Mouse (Mus musculus) urinary bladder, postnatal 14 days (tissue): ENCODE data around the gene Cd47.

Experiments used
- DNase-seq: peaks from one replicate; pipeline ENCODE4 v3.0.0; 2021; ENCODE audit warnings: low spot score

The Cd47 gene

GRCm38 (mm10) chr16:49834130-49834693 is 33.9 kb downstream of the Cd47 start:
- no peak for DNase-seq

DNA sequence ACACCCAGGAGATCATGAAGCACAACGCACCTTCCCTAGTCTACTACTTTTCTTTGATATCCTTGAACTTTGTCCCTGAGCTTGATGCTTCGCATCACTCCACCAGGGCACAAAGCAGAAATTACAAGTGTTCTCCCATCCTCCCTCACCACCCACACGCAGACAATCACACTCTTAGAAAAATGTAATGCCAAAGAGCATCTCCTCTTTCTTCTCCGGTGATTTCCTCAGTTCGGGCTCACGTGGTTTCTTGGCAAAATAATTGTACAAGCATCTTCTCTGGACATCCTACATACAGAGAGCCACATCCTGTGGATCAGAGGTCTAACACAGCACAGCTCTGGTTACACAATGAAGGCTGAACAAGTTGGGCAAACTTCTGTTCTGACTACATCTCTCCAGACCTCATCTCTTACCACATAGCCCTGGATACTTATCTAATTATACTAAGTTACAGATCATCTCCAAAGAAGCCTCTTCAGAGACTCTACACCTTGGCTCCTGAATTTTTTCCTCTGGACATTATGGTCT is 36.4 kb downstream of the Cd47 start:
- no peak for DNase-seq

GRCm38 (mm10) chr16:49838923-49839322 is 38.6 kb downstream of the Cd47 start:
- no peak for DNase-seq

DNA sequence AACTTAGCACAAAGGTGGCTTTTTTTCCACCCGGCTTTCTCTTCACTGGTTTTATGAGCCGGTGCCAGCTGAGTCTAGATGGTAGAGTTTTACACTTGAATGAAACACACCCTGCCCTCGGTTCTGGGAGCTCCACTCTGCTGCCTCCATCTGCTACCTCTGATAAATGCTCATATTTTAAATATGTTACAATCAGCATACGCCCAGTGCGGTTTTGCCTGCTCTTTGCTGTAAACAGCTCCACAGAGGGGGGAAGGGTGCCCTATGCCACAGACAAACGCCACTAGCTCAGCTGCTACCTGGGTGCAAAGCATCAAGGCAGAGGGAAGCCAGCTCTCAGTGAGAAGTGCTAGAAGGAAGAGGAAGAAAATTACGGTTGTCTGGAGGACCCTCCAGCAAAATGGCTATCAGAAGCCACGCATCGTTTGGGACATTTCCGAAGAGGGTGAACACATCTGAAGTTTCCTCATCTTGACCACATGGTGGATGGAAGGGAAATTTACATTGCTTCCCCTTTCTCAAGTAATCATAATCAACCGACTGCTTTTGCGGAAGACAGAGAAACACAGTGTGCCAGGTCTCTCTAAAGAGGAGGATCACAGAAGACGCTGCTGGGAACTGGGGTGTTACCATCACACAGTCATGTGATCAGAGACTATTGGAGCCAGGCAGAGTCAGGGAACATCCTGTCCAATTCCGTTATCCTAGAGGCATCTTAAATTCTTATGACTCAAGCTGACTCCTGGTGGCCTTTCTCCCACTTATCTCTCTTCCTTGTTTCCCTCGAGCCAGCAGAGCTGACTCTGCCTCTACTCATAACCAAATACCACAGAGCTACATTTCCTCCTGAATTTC is 39.6 kb downstream of the Cd47 start:
- peak; percentile 33 for DNase-seq

- DNase-seq: no peak
These were observed 43.4 kb downstream of the Cd47 start for GRCm38 (mm10) chr16:49843723-49844122.

- DNase-seq: no peak
These were observed 47.1 kb downstream of the Cd47 start for GRCm38 (mm10) chr16:49847224-49848003.

- no peak for DNase-seq
These were observed 48.3 kb downstream of the Cd47 start for GRCm38 (mm10) chr16:49848651-49849050.

GRCm38 (mm10) chr16:49852940-49853339 is 52.6 kb downstream of the Cd47 start:
- no peak for DNase-seq

- DNase-seq: no peak
These were observed 53.3 kb downstream of the Cd47 start for GRCm38 (mm10) chr16:49853633-49854032.

DNA sequence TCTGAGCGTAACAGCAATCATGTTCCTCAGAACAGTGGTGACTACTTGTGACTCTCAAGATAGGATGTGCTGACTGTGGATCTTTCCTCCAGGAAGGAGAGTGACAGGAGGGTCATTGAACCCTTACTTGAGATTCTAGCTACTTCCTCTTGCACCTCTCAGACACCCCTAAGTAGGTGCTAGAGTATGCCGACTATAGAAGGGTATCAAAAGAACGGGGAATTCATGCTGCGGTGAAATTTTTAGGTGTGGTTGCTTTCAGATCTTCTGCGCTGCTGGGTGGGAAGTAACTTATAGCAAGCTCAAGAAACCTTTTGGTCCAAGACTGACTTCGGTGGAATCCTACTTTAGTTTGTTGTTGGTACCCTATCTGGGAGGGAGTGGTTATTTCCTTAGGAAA is 53.9 kb downstream of the Cd47 start:
- DNase-seq: no peak

- peak; percentile 94 for DNase-seq
These were observed 54.9 kb downstream of the Cd47 start for GRCm38 (mm10) chr16:49854931-49855835.

DNA sequence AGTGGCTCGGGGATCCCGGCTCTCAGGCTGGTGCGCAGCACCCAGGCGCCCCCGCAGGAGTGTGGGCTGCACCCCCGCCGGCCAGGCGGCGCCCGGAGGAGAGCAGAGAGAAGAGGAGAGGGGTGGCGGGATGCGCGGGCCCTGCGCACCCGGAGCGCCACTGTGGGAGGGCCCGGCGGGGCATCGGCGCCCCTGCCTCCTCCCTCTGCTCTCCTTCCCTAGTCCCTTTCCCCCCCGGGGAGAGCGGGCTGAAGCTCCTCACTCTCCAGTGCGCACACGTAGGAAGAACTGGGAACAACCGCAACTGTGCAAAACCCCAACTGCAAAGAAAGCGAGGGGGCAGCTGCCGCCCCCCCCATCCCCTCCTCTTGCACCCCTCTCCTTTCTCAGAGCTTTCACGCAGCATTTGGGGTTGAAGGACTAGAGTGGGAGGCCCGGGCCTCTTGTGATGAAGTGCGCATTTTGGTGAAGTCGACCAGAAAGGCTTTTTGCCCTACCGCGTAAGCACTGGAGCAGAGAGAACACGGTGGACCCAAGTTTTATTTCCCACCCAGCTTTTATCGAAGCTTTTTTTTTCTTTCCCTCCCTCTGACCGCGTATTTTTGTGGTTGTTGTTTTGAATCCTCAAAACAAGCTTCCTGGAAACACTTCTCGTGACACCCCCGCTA is 55.6 kb downstream of the Cd47 start:
- DNase-seq: no peak

GRCm38 (mm10) chr16:49856661-49857060 is 56.3 kb downstream of the Cd47 start:
- no peak for DNase-seq

DNA sequence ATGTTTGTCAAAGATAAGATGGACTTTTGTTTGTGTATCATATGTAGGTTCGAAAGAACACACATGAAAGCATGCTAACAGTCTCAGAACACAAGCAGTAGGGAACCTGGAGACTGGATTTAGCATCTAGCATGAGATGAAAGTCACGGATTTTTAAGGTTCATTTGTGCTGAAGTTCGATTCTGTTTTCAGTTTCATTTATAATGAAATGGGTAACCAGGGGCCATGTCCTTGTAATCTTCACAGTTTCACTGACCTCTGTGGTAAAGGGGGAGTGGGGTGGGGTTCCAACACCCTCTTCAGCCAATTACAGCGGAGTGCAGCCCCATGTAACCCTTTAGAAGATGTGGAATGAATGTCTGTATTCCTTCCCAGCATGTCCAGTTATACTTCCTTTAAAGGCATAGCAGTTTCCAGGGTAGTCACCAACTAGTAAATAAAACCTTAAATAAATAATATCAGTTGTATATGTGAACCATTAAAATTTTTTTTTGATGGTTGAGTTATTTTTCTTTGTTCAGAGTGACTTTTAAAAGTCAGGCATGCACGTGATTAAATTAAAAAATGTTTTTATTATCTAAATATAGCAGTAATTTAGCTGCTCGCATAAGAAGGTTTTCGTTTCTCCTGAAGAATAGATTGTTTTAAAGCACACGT is 57.3 kb downstream of the Cd47 start:
- no peak for DNase-seq

GRCm38 (mm10) chr16:49858161-49858906 is 58.0 kb downstream of the Cd47 start:
- DNase-seq: no peak

DNA sequence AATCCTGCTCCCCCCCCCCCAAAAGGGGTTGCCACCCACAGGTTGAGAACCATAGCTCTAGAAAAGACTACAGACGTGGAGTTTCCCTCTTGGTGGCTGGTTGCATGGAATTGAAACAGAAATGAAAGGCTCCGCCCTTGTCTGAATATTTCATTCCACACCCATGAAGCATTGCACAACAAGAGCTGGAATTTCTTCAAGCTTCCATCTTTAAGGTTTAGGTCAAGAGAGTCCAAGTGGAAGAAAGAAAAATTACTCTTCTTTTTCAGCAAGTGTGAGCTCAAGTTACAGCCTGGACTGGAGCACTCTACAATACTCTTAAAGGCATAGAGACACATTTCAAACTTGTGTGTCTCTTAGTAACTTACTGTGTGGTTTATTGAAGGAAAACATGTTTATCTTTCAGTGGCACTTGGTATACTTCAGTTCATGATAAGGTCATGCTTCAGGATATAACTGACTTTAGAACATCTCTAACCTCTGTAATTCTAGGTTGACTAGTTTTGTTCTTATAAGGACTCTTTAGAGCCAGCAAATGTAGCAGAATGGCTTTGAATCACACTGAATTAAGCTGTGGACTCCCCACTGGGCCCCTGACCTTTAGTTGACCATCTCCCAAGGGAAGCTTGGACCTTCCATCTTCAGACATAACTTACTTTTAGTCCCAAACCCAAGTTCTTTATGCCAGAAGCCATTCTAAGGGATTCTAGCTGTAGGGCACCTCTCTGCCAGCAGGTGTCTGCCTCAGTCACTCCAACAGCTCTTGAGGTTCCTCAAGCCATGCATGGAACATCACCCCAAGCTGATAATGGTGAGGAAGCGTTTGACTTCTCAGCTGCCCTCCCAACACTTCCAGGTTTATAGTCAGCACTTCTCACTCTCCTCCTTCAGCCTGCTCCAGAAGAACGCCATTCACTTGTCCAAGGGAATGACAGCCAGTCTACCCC is 58.8 kb downstream of the Cd47 start:
- peak; percentile 56 for DNase-seq

DNA sequence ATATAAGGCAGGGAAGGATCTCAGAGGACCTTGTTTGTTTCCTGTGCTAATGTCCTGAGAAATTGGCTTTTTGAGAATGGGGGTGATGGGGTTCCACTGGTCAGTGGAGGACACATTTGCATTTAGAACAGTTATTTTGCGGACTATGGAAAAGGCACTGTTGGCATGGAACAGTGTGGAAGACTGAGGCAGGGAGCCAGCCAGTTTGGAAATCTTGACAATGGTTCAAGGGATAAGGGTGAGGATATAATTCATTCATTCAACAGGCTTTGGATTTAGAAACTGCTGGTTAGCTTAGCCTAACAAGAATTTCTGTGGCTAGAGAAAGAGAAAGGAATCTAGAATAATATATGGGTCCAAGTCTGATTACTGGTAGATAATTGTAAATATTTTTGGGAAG is 61.7 kb downstream of the Cd47 start:
- no peak for DNase-seq

DNA sequence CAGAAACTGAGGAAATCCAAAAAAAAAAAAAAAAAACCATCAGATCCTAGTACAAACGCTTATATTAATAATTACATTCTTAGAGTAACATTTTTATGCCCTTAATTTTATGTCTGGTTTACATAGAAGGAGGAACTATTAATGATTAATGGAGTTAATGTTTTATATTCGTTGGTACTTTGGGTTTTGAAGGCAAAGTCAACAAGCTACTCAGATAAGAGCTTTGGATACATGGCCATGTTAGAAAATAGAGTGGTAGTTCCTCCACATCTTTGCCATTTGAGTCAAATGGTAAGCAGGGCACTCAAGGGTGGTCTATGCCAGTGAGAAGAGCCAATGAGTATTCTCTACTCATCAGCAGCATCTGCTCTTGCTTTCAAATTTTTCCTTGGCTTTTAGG is 66.3 kb downstream of the Cd47 start:
- DNase-seq: no peak

DNA sequence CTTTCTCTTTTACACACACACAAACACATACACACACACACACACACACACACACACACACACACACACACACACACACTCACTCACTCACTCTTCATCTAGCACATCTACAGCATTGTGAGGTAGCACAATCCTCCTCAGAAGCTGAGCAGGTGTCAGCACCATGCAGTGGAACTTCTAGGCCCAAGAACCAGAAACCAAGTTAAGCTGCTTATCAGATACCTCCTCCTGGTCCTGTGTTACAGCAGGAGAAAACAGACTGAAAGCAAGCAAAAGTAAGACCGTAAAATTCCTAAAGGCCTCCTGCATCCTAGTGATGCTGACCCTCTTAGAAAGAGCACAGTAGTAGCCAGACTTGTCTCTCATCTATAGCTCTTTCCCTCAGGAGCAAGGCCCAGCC is 67.9 kb downstream of the Cd47 start:
- DNase-seq: no peak
